Mouse (Mus musculus) hindbrain, embryonic 14.5 days (tissue): ENCODE measurements around the gene Zfp870. TPM values are rescaled to one million over a fixed set of nuclear protein-coding genes. Genes with fewer than 3 reads are reported as not detected.

Source experiments
- ATAC-seq: fragments of 200-750 bp; cut with Nextera tagmentation; 2 replicates; pipeline ENCODE4 v1.8.0; 2017; ENCODE audit warnings: moderate number of reproducible peaks, mild to moderate bottlenecking, moderate TSS enrichment, moderate library complexity; ENCODE audit not compliant: low FRiP score
- DNase-seq: peaks from one replicate; pipeline ENCODE4 v3.0.0-alpha.2; 2015; ENCODE audit warnings: low spot score
- H3K27ac ChIP-seq: fragments of 300-500 bp; sonication (generic); 2 replicates; pipeline ENCODE4 v1.5.1; 2014; ENCODE audit warnings: mild to moderate bottlenecking, moderate library complexity
- H3K27me3 ChIP-seq: fragments of 300-500 bp; sonication (generic); 2 replicates; pipeline ENCODE4 v1.6.1; 2014; ENCODE audit warnings: mild to moderate bottlenecking, low read length, mixed read lengths; ENCODE audit not compliant: control insufficient read depth, insufficient read depth
- H3K36me3 ChIP-seq: fragments of 300-500 bp; sonication (generic); replicated peaks from 2 replicates; pipeline ENCODE4 v1.6.1; 2014; ENCODE audit not compliant: control insufficient read depth, insufficient read depth
- H3K4me1 ChIP-seq: fragments of 300-500 bp; sonication (generic); replicated peaks from 2 replicates; pipeline ENCODE4 v1.6.1; 2014; ENCODE audit warnings: antibody characterized with exemption, low read length, mixed read lengths; ENCODE audit not compliant: control insufficient read depth, insufficient read depth
- H3K4me2 ChIP-seq: fragments of 300-500 bp; sonication (generic); replicated peaks from 2 replicates; pipeline ENCODE4 v1.6.1; 2014; ENCODE audit warnings: mild to moderate bottlenecking, moderate library complexity
- H3K4me3 ChIP-seq: fragments of 300-500 bp; sonication (generic); replicated peaks from 2 replicates; pipeline ENCODE4 v1.5.1; 2014; ENCODE audit warnings: mild to moderate bottlenecking, low read length
- H3K9ac ChIP-seq: fragments of 300-500 bp; sonication (generic); 2 replicates; pipeline ENCODE4 v1.6.1; 2014
- H3K9me3 ChIP-seq: fragments of 300-500 bp; sonication (generic); 2 replicates; pipeline ENCODE4 v1.6.1; 2016; ENCODE audit warnings: low read length; ENCODE audit not compliant: control insufficient read depth
- WGBS: fragments of 180-500 bp; shearing (Covaris S2); extraction: QIAGEN DNeasy Blood & Tissue Kit; methylation state at CpG from one replicate; pipeline ENCODE4 v1.1.7; 2014; 5-methylcytosine and 5-hydroxymethylcytosine counted together
- polyA plus RNA-seq: library from polyadenylated mRNA; unstranded; fragments of >200 nt; fragmentation: Nextera tagmentation; extraction: Ambion mirVana; gene quantifications from 2 replicates; pipeline ENCODE4 v1.2.1, GENCODE M21; 2014

Gene Zfp870
- 7.9 and 10.1 TPM in 2 replicates for polyA plus RNA-seq

- Histone ChIP-seq H3K4me1 (peaks cover 11% of the 10 kb centered on the region; the same call in 1 of the 2 replicates), H3K4me3 (peak within 1 kb of the TSS; percentile 66), H3K27me3 (no peaks in the 10 kb centered on the region), H3K9me3 (no peaks in the 10 kb centered on the region), H3K27ac (peak within 1 kb of the TSS; percentile 83), H3K9ac (peak within 1 kb of the TSS; percentile 72), H3K36me3 (no peaks in the 10 kb centered on the region), H3K4me2 (peak within 1 kb of the TSS; percentile 73)
- peak; percentile 99 for ATAC-seq
- peak; percentile 96 for DNase-seq
- WGBS = 12% methylated on average over 33 of the region's 33 CpGs
Observed at GRCm38 (mm10) chr17:32891239-32892180, at the start of gene Zfp870. Zfp870 (minus strand) TSS chr17:32891642.

- ATAC-seq = no peak
- H3K9ac ChIP-seq = no peak overlapping the region
- H3K4me2 ChIP-seq = no peak overlapping the region
- H3K27me3 ChIP-seq = no peaks in the 10 kb centered on the region
- no peaks in the 10 kb centered on the region for H3K9me3 ChIP-seq
- 84% methylated on average over 4 of the region's 4 CpGs for WGBS
- no peaks in the 10 kb centered on the region for H3K4me1 ChIP-seq
- no peak overlapping the region for H3K27ac ChIP-seq
- H3K36me3 ChIP-seq = no peaks in the 10 kb centered on the region
- no peak for DNase-seq
- H3K4me3 ChIP-seq = no peak overlapping the region
Observed at GRCm38 (mm10) chr17:32939831-32940230, 48.4 kb upstream of the Zfp870 start.

- no peak overlapping the region for H3K27ac ChIP-seq
- no peak overlapping the region for H3K9ac ChIP-seq
- ATAC-seq = no peak
- no peaks in the 10 kb centered on the region for H3K9me3 ChIP-seq
- DNase-seq = no peak
- 0 out of 2 replicates have a peak, but pooled peaks cover 4% of the 10 kb centered on the region for H3K27me3 ChIP-seq
- H3K36me3 ChIP-seq = no peaks in the 10 kb centered on the region
- no peak overlapping the region for H3K4me3 ChIP-seq
- H3K4me2 ChIP-seq = no peak overlapping the region
- H3K4me1 ChIP-seq = peaks cover 4% of the 10 kb centered on the region
- WGBS = 84% methylated on average over 5 of the region's 5 CpGs
Observed at GRCm38 (mm10) chr17:32927803-32928202, 36.4 kb upstream of the Zfp870 start.

GRCm38 (mm10) chr17:32924658-32925312, 33.3 kb upstream of the Zfp870 start:
- Histone ChIP-seq H3K4me2 (peak overlapping the region; percentile 84), H3K4me3 (peak overlapping the region; percentile 50), H3K36me3 (no peaks in the 10 kb centered on the region), H3K27me3 (0 out of 2 replicates have a peak, but pooled peaks cover 4% of the 10 kb centered on the region), H3K9me3 (peaks cover 14% of the 10 kb centered on the region; the same call in 1 of the 2 replicates), H3K27ac (peak overlapping the region; percentile 51; the same call in 1 of the 2 replicates), H3K9ac (peak overlapping the region; percentile 82), H3K4me1 (peaks cover 4% of the 10 kb centered on the region)
- ATAC-seq (peak; percentile 95), DNase-seq (peak; percentile 82)
- WGBS = 16% methylated on average over 32 of the region's 32 CpGs

GRCm38 (mm10) chr17:32923681-32924080, 32.2 kb upstream of the Zfp870 start:
- no peaks in the 10 kb centered on the region for H3K36me3 ChIP-seq
- 0 out of 2 replicates have a peak, but pooled peaks cover 4% of the 10 kb centered on the region for H3K27me3 ChIP-seq
- DNase-seq (no peak), ATAC-seq (no peak)
- H3K9me3 ChIP-seq = peaks cover 14% of the 10 kb centered on the region; the same call in 1 of the 2 replicates
- no peak overlapping the region for H3K4me3 ChIP-seq
- 96% methylated on average over 1 of the region's 1 CpGs for WGBS
- no peak overlapping the region for H3K27ac ChIP-seq
- no peak overlapping the region for H3K9ac ChIP-seq
- H3K4me2 ChIP-seq = no peak overlapping the region
- peaks cover 4% of the 10 kb centered on the region for H3K4me1 ChIP-seq

GRCm38 (mm10) chr17:32919123-32919522, 27.7 kb upstream of the Zfp870 start:
- 86% methylated on average over 2 of the region's 2 CpGs for WGBS
- DNase-seq (no peak), ATAC-seq (no peak)
- H3K9ac ChIP-seq = no peak overlapping the region
- no peak overlapping the region for H3K27ac ChIP-seq
- H3K4me1 ChIP-seq = no peaks in the 10 kb centered on the region
- H3K4me3 ChIP-seq = no peak overlapping the region
- H3K36me3 ChIP-seq = no peaks in the 10 kb centered on the region
- H3K4me2 ChIP-seq = no peak overlapping the region
- H3K9me3 ChIP-seq = peaks cover 14% of the 10 kb centered on the region; the same call in 1 of the 2 replicates
- no peaks in the 10 kb centered on the region for H3K27me3 ChIP-seq

GRCm38 (mm10) chr17:32917131-32917530, 25.7 kb upstream of the Zfp870 start, which contains the start of gene Cyp4f14:
Cyp4f14 (minus strand) TSS chr17:32917342.
- 59% methylated on average over 2 of the region's 2 CpGs for WGBS
- no peaks in the 10 kb centered on the region for H3K36me3 ChIP-seq
- H3K27ac ChIP-seq = no peak within 1 kb of the TSS
- DNase-seq (no peak), ATAC-seq (no peak)
- no peaks in the 10 kb centered on the region for H3K27me3 ChIP-seq
- no peak within 1 kb of the TSS for H3K4me3 ChIP-seq
- no peak within 1 kb of the TSS for H3K4me2 ChIP-seq
- H3K9me3 ChIP-seq = peaks cover 14% of the 10 kb centered on the region; the same call in 1 of the 2 replicates
- H3K9ac ChIP-seq = no peak within 1 kb of the TSS
- H3K4me1 ChIP-seq = no peaks in the 10 kb centered on the region

- ATAC-seq = no peak
- peaks cover 8% of the 10 kb centered on the region; the same call in 1 of the 2 replicates for H3K9me3 ChIP-seq
- no peak overlapping the region for H3K27ac ChIP-seq
- no peaks in the 10 kb centered on the region for H3K36me3 ChIP-seq
- no peak overlapping the region for H3K4me2 ChIP-seq
- no peaks in the 10 kb centered on the region for H3K4me1 ChIP-seq
- no peaks in the 10 kb centered on the region for H3K27me3 ChIP-seq
- WGBS = 76% methylated on average over 1 of the region's 1 CpGs
- no peak overlapping the region for H3K9ac ChIP-seq
- DNase-seq = no peak
- no peak overlapping the region for H3K4me3 ChIP-seq
Observed at GRCm38 (mm10) chr17:32916075-32916474, 24.6 kb upstream of the Zfp870 start.

GRCm38 (mm10) chr17:32906172-32906571, 14.7 kb upstream of the Zfp870 start:
- ATAC-seq (no peak), DNase-seq (no peak)
- H3K9ac ChIP-seq = no peak overlapping the region
- peaks cover 3% of the 10 kb centered on the region; the same call in 1 of the 2 replicates for H3K27me3 ChIP-seq
- no peaks in the 10 kb centered on the region for H3K4me1 ChIP-seq
- no peak overlapping the region for H3K27ac ChIP-seq
- H3K4me3 ChIP-seq = no peak overlapping the region
- H3K4me2 ChIP-seq = no peak overlapping the region
- no peaks in the 10 kb centered on the region for H3K9me3 ChIP-seq
- WGBS = 83% methylated on average over 10 of the region's 10 CpGs
- no peaks in the 10 kb centered on the region for H3K36me3 ChIP-seq
